Mouse (Mus musculus): ENCODE results near the gene Cldn11.
"Not testable (repeated sequence)": the region's sequence is repeated elsewhere in the genome, so short reads cannot be mapped to it uniquely, and the experiment has no call there.

Cldn11 gene

DNA sequence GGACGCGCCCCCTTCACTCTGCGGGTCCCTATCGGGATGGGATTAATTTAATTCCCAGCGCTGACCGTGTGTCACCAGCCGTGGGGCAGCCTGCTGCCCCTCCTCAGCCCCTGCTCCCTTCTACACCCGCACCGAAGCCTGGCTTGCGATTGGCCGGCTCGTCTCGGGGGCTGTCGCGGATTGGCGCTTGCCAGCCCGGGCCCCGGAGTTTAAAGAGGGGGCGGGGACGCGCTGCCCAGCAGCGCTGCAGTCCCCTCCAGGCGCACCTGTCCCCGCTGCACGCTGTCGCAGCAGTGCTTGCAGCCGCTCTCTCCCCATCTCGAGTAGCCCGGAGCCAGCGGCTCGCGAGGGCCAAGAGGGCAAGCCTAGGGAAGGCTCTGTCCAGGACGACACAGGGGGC lies at the start of gene Cldn11:
TSS of gene Cldn11 (plus strand) at position 215 of the 400 bp plus-strand sequence.
- no peak for DNase-seq (ENCODE audit: low spot score in 2 of 2)

DNA sequence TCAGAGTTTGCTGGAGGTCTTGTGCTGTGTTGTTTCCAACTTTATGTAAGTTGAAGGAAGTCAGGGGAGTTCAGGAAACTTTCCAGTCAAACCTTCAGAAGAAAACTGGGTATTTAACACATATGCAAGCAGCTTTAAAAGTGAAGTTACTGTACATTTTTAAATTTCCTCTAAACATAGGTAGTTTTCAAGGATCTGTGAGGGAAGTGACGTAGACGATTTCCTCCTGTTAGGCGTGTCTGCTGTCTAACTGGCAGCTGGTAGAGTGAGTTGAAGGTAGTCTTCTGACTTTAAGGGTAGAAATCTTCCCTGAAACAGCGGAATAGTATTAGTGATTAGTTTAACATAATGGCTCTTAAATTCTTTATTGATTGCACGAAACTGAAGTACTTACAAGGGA lies 49.7 kb upstream of the Cldn11 start:
- DNase-seq (ENCODE audit: low spot score in 2 of 2) = no peak

DNA sequence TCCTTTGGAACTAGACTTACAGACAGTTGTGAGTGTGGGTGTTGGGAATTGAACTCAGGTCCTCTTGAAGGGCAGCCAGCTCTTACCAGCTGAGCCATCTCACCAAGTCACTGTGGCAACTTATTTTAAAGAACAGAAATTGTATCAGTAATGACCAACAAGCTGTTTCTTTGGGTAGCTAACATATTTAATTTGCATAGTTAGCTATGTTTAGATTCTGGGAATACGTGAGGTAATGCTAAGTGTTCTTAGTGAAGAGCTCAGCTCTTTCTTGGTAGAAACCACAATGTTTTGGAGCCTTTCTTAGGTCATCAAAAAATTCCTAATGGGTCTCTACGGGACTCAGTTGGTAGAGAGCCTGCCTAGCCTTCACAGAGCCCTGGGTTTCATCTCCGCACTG lies 48.9 kb upstream of the Cldn11 start:
- no peak for DNase-seq (ENCODE audit: low spot score in 2 of 2)

DNA sequence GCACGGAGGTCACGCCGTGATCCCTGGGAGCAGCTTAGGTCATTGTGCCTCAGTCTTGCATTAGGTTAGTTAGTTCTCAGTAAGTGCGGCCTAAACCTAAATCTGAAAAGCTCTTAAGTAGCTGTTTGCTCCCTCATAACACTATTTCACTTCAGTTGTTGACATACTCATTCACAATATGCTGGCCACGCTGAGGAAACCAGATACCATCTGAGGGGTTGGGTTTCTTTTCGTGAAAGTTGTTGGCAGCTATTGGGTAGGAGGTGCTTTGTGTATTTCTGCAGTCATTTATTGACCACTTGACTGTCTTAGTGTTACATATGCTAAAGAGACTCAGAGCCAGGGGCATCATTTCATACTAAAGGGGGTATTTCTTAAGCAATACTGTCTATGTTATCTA lies 44.8 kb upstream of the Cldn11 start:
- DNase-seq (ENCODE audit: low spot score in 2 of 2) = no peak

DNA sequence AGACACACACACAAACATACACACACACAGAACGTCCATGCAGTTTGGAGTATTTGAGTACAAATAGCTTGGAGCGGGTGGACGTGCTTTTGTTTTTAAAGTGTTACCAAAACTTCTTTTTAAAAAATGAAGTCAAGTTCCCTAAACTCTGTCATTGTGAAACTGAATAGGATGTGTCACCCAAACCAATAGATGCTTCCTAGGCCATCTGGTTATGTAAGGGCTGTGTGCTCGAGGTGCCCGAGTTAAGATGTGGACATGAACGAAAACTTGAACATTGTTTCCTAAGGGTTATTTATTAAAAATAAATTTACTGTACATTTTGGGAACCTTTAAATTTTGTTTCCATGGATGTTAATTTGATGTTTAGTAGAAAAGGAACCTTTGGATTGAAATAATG lies 43.1 kb upstream of the Cldn11 start:
- no peak for DNase-seq (ENCODE audit: low spot score in 2 of 2)

DNA sequence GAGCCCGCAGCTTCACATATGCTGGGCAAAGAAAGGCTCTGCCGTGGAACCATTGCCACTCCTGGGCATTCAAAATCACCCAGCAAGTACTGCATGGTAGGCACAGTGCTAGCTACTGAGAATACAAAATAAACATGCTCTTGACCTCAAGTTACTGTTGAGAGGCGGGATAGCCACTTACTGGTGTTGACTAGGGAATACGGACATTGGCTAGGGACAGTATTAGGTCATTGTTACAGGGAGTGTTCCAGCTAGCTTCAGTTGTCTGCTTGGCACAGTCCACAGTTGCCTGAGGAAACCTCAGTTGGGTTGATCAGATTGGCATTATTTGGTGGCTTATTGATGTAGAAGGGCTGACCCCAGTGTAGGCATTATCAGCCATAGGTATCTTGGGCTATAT lies 42.0 kb upstream of the Cldn11 start:
- no peak for DNase-seq (ENCODE audit: low spot score in 2 of 2)

DNA sequence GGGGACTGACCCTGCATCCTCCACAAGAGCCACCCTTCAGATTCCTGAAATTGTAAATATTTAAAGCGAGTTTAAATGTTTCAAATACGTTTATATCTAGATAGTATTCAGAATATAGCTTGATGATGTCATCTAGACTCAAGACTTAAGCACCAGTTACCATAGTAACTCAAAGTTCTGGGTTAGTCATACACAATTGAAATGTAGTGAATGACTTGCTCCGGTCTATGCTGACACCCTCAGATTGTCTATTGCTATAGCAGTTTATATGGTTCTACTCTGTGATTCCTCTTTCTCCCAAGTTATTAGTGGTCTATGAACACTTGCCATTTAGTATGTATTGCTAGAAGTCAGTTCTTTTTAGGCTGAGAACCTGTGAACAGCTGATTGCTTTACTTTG lies 40.6 kb upstream of the Cldn11 start:
- no peak for DNase-seq (ENCODE audit: low spot score in 2 of 2)

DNA sequence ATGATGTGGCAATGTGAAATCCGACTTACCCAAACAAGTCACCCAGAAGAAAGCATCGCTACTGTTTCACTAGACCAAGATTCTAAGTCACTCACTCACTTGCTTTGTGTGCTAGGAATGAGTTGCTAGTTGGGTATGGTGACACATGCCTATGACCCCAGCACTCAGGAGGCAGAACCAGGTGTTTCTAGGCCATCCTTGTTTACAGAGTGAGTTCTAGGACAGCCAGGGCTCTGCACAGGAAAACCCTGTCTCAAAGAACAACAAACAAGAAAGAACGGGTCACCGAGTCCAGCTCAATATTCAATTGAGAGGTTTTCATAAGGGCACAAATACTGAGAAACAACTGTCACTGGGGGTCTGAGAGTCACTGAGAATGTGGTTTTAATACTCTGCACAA lies 26.6 kb upstream of the Cldn11 start:
- DNase-seq (ENCODE audit: low spot score in 2 of 2) = no peak

DNA sequence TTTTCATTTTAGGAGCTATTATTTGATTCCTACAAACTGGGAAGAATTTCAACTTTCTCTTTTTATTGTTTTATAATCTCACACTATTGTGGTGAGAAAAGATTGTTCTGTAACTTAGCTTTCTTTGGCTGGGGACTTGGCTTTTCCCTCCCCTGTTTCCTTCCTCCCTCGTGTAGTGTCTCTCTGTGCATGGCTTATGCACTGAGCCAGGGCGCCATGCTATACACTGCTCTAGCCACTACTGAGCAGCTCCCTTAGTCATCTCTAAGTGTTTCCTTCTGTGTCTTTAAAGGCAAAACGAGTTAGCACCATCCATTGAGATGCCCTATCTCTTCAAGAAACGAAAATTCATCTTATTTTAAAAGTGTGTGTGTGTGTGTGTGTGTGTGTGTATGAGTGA lies 23.4 kb upstream of the Cldn11 start:
- DNase-seq (ENCODE audit: low spot score in 2 of 2) = no peak

DNA sequence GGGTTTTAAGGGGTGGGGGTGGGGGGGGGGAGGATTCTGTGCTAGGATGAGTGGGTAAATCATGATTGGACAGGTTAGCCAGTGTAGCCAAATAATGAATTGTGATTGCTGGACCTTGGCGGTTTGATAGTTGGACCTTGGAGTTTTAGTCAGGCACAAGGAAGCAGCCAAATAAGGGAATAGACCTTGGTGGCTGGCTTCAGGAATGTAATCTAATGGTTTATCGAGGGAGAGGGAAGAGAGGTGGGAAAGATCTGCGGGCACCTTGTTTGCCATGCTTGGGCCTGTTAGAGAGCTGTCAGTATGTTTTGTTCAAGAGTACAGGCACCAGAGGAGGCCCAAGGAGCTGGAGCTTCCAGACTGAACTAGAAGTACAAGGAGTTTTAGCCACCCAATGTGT lies 22.9 kb upstream of the Cldn11 start:
- no peak for DNase-seq (ENCODE audit: low spot score in 2 of 2)

DNA sequence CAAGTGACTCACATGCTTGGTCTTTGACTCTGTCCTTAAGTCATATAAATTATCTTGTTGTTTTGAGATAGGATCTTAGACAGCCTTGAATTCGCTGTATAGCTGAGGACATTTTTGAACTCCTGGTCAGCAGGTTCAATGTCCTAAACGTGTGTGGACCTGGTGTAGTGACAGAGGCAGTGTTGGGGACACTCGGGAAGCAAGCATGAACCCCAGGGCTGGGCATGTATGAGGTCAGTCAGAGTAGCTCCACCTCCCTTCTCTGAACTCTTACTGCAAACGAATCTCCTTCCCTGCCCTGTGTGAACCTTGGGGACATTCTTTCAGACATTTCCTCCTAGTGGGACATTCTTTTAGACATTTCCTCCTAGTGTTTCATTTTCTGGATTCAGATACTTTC lies 20.0 kb upstream of the Cldn11 start:
- DNase-seq (ENCODE audit: low spot score in 2 of 2) = no peak

DNA sequence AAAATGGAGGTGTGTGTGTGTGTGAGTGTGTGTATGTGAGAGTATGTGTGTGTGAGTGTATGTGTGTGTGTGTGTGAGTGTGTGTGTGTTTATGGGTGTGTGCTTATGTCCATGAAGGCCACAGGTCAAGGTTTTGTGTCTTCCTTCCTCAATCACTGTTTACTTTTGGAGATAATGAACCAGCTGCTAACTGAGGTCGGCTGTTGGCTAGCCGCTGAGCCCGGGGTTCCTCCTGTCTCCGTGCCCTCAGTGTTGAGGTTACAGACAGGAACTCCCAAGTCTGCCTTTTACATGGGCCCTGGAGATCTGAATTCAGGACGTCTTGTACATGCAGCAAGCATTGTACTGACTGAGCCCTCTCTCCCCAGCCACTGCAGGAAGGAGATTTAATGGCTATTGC lies 16.1 kb upstream of the Cldn11 start:
- no peak for DNase-seq (ENCODE audit: low spot score in 2 of 2)

DNA sequence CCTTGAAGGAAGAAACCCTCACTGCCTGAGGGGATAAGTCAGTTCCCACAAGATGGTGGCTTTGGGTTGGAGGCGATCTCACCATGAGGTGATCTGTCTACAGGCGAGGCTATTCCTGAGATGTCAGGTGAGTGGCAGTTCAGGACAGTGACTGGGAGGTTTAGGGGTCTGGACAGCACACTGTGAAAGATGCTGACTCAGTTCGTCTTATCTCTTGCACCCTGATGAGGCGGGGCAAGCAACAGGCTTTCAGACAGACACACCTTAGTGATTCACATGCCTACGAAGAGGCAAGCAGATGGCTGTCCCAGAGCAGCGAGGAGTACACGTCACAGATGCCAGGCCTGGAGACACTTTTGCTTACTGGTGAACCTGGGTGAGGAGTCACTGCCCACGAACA lies 15.5 kb upstream of the Cldn11 start:
- DNase-seq (ENCODE audit: low spot score in 2 of 2) = no peak

DNA sequence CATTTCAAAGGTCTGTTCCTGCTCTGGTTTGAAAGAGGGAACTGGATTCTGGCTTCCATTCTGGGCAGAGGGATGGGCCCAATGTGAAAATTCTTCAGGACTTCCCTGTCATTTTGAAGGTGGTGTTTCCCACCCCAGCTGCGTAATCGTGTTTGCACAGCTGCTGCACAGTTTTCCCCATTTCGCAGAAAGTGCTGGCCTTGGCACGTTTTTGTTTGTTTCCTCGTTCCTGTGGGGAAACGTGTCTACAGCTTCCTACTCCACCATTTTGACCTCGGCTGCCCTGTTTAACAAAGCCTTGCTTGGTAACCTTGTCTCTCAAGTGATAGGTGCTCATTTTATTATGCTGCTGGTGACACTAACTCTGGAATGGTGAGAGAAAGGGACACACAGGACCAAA lies 15.0 kb upstream of the Cldn11 start:
- no peak for DNase-seq (ENCODE audit: low spot score in 2 of 2)

DNA sequence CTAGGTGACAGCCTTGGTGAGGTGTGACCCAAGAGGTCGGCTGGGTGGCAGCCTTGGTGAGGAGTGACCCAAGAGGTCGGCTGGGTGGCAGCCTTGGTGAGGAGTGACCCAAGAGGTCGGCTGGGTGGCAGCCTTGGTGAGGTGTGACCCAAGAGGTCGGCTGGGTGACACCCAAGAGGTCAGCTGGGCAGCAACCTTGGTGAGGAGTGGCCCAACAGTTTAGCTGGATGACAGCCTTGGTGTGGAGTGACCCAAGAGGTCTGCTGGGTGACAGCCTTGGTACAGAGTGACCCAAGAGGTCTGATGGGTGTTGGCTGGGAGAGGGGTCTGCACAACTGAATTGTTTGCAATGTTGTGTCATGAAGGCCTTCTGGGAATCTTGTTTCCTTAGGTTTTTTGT lies 13.1 kb upstream of the Cldn11 start:
- DNase-seq (ENCODE audit: low spot score in 2 of 2) = peak in 1 of 2 experiments; percentile 41

DNA sequence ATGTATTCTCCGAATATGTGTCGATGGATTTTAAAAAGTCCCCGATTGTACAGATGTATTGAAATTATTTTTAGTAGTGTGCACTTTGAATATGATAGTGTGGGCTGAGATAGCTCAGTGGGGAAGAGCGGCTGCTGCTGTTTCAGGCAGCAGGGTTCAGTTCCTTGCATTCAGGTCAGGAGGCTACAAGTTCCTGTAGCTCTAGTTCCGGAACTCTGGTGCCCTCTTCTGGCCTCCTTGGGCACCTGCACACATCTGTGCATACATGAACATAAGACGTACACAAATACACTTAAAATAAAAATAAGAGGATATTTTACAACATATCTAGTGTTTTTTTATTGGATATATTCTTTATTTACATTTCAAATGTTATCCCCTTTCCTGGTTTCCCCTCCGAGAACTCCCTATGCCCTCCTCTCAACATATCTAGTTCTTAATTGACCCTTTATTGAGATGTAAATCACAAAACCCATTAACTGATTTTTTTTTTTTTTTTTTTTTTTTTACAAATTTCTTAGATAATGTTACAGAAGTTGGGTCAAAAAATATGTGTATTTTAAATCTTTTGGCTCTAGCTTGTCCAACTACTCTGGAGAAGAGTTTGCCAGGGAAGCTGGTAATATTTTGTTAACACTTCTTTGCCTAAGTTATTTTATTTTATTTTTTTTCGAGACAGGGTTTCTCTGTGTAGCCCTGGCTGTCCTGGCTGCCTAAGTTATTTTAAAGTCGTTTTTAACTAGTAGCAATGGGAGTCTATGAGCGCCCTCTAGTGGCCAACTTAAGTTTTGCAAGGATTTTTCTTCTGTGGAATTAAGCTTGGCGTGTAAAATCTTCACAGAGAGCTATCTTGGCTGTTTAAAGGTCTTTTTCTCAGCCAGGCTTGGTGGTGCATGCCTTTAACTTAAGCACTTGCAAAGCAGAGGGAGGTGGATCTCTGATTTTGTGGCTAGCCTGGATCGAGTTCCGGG lies 11.0 kb upstream of the Cldn11 start:
- DNase-seq (ENCODE audit: low spot score in 2 of 2) = peak; percentile 68 to 75

DNA sequence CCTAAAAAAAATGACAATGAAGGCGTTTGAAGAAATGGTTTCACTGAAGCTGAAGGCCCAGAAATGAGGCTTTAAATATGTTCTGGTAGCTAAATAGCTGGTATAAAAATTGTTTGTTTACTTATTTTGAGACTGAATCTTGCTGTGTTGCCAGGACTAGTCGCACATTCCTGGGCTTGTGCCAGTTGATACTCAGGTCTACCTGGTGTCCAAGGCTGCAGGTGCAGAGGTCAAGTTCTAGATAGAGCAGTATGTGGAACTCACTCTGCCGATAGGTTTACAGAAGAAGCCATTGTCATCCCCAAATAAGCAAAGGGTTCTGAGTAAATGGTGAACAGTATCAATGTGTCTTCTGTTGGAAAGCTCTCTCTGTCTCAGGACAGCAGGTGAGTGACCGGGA lies 8.1 kb upstream of the Cldn11 start:
- no peak for DNase-seq (ENCODE audit: low spot score in 2 of 2)

DNA sequence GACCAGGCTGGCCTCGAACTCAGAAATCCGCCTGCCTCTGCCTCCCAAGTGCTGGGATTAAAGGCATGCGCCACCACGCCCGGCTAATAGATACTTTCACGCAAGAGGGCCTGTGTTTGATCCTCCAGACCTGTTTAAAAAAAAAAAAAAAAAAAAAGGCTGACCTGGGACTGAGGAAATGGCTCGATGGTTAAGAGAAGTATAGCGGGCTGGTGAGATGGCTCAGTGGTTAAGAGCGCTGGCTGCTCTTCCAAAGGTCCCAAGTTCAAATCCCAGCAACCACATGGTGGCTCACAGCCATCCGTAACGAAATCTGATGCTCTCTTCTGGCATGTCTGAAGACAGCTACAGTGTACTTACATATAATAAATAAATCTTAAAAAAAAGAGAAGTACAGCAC lies 4.5 kb upstream of the Cldn11 start:
- not testable (repeated sequence) for DNase-seq (ENCODE audit: low spot score in 2 of 2)

DNA sequence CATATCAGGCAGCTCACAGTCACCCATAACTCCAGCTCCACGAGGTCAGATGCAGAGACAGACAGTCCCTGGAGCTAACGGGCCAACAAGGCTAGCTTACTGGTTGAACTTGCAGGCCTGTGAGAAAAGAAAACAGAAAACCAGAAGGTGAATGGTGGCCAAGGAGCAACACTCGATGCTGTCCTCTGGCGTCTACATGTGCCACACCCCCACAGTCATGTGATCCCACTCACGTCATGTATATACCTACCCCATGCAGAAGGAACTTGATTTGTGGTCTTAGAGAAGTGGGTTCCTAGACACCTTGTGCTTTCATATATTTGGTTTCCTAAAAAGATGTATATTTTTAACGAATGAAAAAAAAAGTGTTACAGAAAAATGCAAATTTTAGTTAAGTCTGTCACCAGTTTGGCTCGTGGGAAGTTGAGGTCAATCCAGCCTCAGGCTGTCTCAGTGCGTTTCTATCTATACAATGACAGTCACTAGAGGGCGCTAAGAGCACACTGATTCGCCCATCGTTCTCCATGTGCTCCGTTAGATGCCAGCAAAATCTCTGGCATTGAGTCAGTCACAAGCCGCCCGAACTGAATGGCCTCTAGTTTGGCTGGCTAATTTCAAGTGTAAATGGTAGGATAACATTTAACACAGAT lies 4.0 kb upstream of the Cldn11 start:
- peak; percentile 32 to 61 for DNase-seq (ENCODE audit: low spot score in 2 of 2)

DNA sequence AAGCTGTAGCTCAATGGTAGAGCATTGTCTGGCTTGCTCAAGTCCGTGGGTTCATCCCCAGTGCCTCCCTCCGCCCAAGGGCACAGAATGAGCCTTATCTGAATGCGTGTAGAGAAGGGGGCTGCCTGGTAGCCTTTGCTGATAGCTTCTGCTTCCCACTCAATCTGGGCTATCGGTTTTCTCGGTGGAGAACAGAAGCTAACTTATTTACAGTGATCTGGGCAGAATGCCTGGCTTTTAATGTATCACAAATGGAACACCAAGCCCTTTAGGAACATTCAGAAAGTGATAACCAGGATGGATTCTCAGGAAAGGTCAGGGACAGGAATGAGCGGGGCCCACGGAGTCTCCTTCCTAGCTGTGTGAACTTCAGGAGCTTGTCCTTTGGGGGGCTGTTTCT lies 1.1 kb upstream of the Cldn11 start:
- DNase-seq (ENCODE audit: low spot score in 2 of 2) = no peak

DNA sequence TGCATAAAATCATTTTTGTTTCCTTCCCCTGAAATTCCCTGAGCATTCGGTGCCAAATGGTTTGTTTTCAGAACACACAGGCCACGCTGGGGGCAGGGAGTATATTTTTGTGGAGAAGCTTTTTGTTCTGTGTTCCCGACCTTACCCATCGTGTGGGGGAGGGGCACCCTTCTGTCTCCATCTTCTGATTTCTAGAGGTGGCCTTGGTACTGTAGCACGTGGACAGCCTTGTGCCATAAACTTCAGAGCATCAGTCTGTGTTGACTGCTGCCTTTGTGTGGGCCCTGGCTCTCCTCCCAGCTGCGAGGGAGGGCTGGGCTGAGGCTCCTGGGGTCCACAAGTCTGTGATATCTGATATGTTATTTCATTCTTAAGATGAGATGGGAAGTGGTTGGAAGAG lies 2.4 kb downstream of the Cldn11 start:
- DNase-seq (ENCODE audit: low spot score in 2 of 2) = no peak

DNA sequence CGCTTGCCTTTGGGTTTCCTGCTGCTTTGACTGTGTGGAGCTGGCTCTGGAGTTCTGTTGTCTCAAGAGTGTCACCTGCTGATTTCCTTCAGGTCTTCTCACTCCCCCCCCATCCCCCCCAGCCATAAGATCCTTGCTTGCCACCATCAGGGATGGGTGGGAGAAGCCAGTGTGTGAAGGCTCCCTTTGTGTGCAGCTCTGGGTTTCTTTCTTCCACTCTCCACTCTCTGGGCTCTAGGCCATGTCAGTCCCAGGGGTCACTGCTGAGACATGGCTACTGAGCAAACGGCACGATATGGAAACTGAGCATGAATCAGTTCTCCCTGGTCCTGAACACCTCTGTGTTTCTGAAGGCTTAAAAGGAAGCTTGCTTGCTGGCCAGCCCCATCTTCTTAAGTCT lies 6.4 kb downstream of the Cldn11 start:
- DNase-seq (ENCODE audit: low spot score in 2 of 2) = no peak

DNA sequence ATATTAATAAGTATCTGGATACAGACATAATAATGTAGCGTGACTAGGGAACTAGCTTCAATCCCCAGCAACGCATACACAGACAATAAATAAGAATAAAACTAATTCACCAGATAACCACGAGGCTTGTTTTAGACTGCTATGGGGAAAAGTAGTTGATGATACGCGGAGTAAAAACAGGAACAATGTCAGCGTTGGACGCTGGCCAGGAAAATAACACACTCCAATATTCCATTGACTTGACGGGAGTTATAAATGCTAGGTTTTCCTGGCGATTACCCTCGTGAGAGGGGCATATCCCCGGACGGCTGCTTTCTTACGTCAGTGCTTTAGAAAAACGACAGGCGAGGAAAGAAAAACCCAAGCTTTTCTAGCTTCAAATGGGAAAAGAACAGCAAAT lies 8.1 kb downstream of the Cldn11 start:
- no peak for DNase-seq (ENCODE audit: low spot score in 2 of 2)
